Mouse (Mus musculus) yolk sac, embryonic 10.5 days (tissue): Measurements from ENCODE around the gene Ptpn1.

ENCODE experiments used
- DNase-seq: peaks from one replicate; pipeline ENCODE4 v3.0.0-alpha.2; 2017; ENCODE audit warnings: low spot score

The Ptpn1 gene

GRCm38 (mm10) chr2:168009936-168010668, 78.2 kb downstream of the Ptpn1 start, which contains the start of gene Ripor3:
Gene Ripor3, minus strand, starts transcription at chr2:168010618.
- no peak for DNase-seq

GRCm38 (mm10) chr2:168010893-168011292, 79.0 kb downstream of the Ptpn1 start:
- DNase-seq, result no peak

DNA sequence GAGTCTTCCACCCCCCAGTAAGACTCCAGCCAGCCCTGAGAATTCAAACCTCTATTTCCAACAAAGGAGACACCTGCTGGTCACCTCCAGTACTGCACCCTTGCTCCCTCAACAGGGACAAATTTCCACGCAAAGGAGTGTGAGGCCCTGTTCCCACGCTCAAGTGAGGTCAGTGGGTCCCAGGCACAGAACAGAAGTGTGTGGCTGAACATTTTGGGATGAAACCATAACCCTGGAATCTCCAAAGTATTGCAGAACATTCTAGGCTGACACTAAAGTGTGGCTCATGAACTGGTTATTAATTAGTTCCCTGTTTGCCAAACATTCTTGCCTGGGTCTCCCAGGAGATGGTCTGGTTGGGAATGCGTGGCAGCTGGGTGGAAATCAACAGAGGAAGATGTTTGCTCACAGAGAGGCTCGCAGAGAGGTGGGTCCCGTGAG, 85.1 kb downstream of the Ptpn1 start:
- DNase-seq, result no peak

- no peak for DNase-seq
These were observed 87.4 kb downstream of the Ptpn1 start for GRCm38 (mm10) chr2:168019201-168019715.

DNA sequence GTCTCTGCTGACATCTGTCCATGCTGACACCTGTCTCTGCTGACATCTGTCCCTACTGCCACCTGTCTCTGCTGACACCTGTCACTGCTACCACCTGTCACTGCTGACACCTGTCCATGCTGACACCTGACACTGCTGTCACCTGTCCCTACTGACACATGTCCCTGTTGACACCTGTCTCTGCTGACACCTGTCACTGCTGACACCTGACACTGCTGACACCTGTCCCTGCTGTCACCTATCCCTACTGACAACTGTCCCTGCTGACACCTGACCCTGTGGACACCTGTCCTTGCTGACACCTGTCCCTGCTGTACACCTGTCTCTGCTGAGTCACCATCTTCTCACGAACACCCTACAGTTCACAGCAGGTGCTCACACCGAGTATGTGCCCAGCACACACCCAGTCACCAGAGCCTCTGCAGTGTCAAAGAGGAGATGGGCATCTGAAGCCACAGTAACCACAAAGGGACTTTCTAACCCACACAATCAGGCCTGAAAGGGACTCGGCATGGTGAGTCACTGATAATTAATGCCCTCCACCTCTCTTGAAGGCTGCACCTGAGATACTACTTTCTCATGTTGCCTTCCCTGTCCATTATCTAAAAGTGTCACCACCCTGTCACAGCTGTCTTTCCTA, 92.0 kb downstream of the Ptpn1 start:
- no peak for DNase-seq

DNA sequence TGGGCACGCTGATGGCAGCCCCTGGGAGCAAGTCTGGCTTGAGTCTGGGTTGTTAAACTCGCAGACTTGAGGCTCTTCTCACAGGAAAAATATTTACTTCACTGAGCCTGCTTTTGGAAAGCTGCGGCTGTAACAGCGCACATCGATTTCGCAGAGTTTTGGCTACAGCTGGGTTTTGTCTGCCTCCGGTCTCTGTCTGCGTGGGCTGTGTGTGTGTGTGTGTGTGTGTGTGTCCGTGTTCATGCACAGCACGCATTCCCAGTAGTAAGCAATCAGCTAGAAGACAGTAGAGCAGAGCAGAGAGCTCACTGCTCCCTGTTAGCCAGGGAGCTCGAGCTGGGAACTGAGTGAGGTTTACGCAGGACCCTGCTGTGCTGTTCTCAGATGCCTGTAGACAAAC, 93.3 kb downstream of the Ptpn1 start:
- no peak for DNase-seq

DNA sequence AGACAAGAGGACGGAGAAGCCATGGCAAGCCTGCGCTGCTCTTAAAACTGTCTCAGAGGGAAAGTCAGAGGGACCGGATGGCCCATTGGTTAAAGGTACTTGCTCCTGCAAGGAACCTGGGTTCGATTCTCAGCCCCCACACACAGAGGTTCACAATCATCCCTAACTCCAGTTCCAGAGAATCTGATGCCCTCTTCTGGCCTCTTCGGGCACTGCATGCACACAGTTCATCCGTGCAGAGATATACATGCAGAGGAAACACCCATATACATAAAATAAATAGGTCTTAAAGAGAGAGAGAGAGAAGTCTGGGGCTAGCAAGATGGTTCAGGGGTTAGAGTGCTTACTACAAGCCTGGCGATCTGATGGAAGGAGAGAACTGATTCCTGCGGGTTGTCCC, 94.0 kb downstream of the Ptpn1 start:
- DNase-seq, result no peak

- no peak for DNase-seq
These were observed 94.6 kb downstream of the Ptpn1 start for GRCm38 (mm10) chr2:168026467-168026866.

- no peak for DNase-seq
These were observed 96.5 kb downstream of the Ptpn1 start for GRCm38 (mm10) chr2:168028376-168028775.
